Mouse (Mus musculus): ENCODE results near the gene Eml6. TPM values are rescaled to one million over a fixed set of nuclear protein-coding genes. Genes with fewer than 3 reads are reported as not detected.

Gene Eml6
- polyA plus RNA-seq, 1 experiment from 2014 or later: 0.13 TPM

- Histone ChIP-seq H3K4me2 (ENCODE audit: low read depth, low read length) (peak overlapping the region; percentile 10; the same call in 1 of the 2 replicates), H3K27me3 (ENCODE audit: insufficient read depth, low read length) (no peaks in the 10 kb centered on the region), H3K27ac (ENCODE audit: low read depth) (peak overlapping the region; percentile 87), H3K9ac (replicated peaks) (no peak overlapping the region), H3K4me3 (ENCODE audit: low read depth, low read length) (no peak overlapping the region), H3K36me3 (replicated peaks; ENCODE audit: insufficient read depth, low read length) (no peaks in the 10 kb centered on the region), H3K4me1 (ENCODE audit: insufficient read depth) (no peaks in the 10 kb centered on the region), H3K9me3 (ENCODE audit: low read length) (no peaks in the 10 kb centered on the region)
- peak; percentile 99 for ATAC-seq
- DNase-seq: peak; percentile 60
- 52% methylated on average over 3 of the region's 3 CpGs for WGBS (ENCODE audit: insufficient replicate concordance)
- TF ChIP-seq EP300 (IDR thresholded peaks at IDR 0.05; ENCODE audit: low read depth) (peak; percentile 98), CTCF (IDR thresholded peaks at IDR 0.05; ENCODE audit: low read depth) (no peak)
These were observed 210.6 kb downstream of the Eml6 start for GRCm38 (mm10) chr11:29815261-29815660.

- WGBS (ENCODE audit: insufficient replicate concordance): 81% methylated on average over 1 of the region's 1 CpGs
These were observed 212.6 kb downstream of the Eml6 start for GRCm38 (mm10) chr11:29813267-29813666.

DNA sequence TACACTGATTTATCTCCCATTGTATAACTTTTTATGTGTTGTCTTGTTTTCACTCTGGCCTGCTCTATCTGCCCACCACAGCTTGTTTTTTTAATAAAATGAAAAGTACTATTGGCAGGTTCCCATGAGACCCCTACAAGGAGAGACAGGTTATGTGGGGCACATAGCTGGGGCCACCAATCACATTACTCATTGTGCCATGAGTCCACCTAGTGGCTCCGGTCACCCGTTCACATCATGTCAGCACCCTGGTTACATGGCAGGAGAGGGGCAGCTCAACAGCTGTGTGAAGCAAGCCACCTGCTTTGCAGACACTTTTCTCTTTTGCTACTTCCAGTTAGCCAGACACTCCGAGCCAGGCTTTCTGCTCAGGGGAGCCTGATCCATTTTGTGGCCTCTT is 213.4 kb downstream of the Eml6 start:
- 75% methylated on average over 3 of the region's 3 CpGs for WGBS (ENCODE audit: insufficient replicate concordance)
- H3K4me1 ChIP-seq (ENCODE audit: insufficient read depth): peaks cover 9% of the 10 kb centered on the region
- no peak overlapping the region for H3K27ac ChIP-seq (ENCODE audit: low read depth)

More at GRCm38 (mm10) chr11:29813267-29813666, 212.6 kb downstream of the Eml6 start:
- Histone ChIP-seq H3K36me3 (replicated peaks; ENCODE audit: insufficient read depth, low read length) (no peaks in the 10 kb centered on the region), H3K4me1 (ENCODE audit: insufficient read depth) (peaks cover 5% of the 10 kb centered on the region), H3K27ac (ENCODE audit: low read depth) (no peak overlapping the region), H3K9me3 (ENCODE audit: low read length) (no peaks in the 10 kb centered on the region), H3K27me3 (ENCODE audit: insufficient read depth, low read length) (no peaks in the 10 kb centered on the region), H3K4me3 (ENCODE audit: low read depth, low read length) (no peak overlapping the region), H3K4me2 (ENCODE audit: low read depth, low read length) (no peak overlapping the region), H3K9ac (replicated peaks) (no peak overlapping the region)
- DNase-seq (no peak), ATAC-seq (no peak)
- TF ChIP-seq EP300 (IDR thresholded peaks at IDR 0.05; ENCODE audit: low read depth) (no peak), CTCF (IDR thresholded peaks at IDR 0.05; ENCODE audit: low read depth) (no peak)

GRCm38 (mm10) chr11:29810324-29810723 is 215.5 kb downstream of the Eml6 start:
- Histone ChIP-seq H3K4me3 (ENCODE audit: low read depth, low read length) (no peak overlapping the region), H3K4me1 (ENCODE audit: insufficient read depth) (peaks cover 9% of the 10 kb centered on the region), H3K36me3 (replicated peaks; ENCODE audit: insufficient read depth, low read length) (no peaks in the 10 kb centered on the region), H3K27me3 (ENCODE audit: insufficient read depth, low read length) (no peaks in the 10 kb centered on the region), H3K9ac (replicated peaks) (no peak overlapping the region), H3K9me3 (ENCODE audit: low read length) (no peaks in the 10 kb centered on the region), H3K27ac (ENCODE audit: low read depth) (no peak overlapping the region), H3K4me2 (ENCODE audit: low read depth, low read length) (no peak overlapping the region)
- ATAC-seq (no peak), DNase-seq (no peak)
- WGBS (ENCODE audit: insufficient replicate concordance): 62% methylated on average over 3 of the region's 3 CpGs
- no peak for TF ChIP-seq EP300 (IDR thresholded peaks at IDR 0.05; ENCODE audit: low read depth)
- TF ChIP-seq CTCF (IDR thresholded peaks at IDR 0.05; ENCODE audit: low read depth): no peak

More for the DNA sequence above, 213.4 kb downstream of the Eml6 start:
- H3K4me3 ChIP-seq (ENCODE audit: low read depth, low read length): no peak overlapping the region
- TF ChIP-seq EP300 (IDR thresholded peaks at IDR 0.05; ENCODE audit: low read depth): no peak
- TF ChIP-seq CTCF (IDR thresholded peaks at IDR 0.05; ENCODE audit: low read depth): 0 out of 2 replicates have a peak, but pooled peaks have one; percentile 10
- H3K36me3 ChIP-seq (replicated peaks; ENCODE audit: insufficient read depth, low read length): no peaks in the 10 kb centered on the region
- DNase-seq (no peak), ATAC-seq (no peak)
- no peak overlapping the region for H3K4me2 ChIP-seq (ENCODE audit: low read depth, low read length)
- no peaks in the 10 kb centered on the region for H3K9me3 ChIP-seq (ENCODE audit: low read length)
- no peak overlapping the region for H3K9ac ChIP-seq (replicated peaks)
- H3K27me3 ChIP-seq (ENCODE audit: insufficient read depth, low read length): no peaks in the 10 kb centered on the region

DNA sequence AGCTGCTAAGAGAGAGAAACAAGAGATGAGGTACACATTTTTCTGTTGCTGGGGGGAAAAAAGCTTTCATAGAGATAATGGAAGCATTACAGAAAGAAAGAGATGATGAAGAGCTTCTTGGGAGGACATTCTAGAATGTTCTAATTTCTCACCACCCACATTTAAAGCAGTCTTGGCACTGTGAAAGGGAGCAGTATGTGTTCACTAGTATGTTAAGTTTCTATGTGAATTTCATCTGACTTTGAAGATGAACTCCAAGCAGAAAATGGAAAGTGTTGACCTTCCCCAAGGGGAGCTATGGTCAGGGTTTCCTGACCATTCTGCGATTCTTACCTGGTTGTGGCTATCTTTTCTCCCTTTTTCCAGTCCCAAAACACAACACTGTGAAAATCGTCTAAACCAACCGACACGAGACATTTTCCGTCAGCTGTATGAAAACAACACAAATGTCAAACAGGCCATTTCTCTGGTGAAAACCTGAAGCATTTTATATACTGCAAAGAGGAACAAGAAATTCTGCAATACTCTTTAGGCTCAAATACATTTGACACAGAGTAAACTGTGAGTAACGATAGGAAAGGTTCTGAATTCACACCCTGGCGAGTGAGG is 216.7 kb downstream of the Eml6 start:
- no peak overlapping the region for H3K9ac ChIP-seq (replicated peaks)
- H3K4me3 ChIP-seq (ENCODE audit: low read depth, low read length): no peak overlapping the region
- H3K4me2 ChIP-seq (ENCODE audit: low read depth, low read length): no peak overlapping the region
- no peaks in the 10 kb centered on the region for H3K27me3 ChIP-seq (ENCODE audit: insufficient read depth, low read length)
- no peak for TF ChIP-seq CTCF (IDR thresholded peaks at IDR 0.05; ENCODE audit: low read depth)
- no peak for TF ChIP-seq EP300 (IDR thresholded peaks at IDR 0.05; ENCODE audit: low read depth)
- WGBS (ENCODE audit: insufficient replicate concordance): 71% methylated on average over 7 of the region's 7 CpGs
- ATAC-seq: no peak
- H3K4me1 ChIP-seq (ENCODE audit: insufficient read depth): peaks cover 9% of the 10 kb centered on the region
- no peaks in the 10 kb centered on the region for H3K9me3 ChIP-seq (ENCODE audit: low read length)
- no peak for DNase-seq
- peak overlapping the region; percentile 7; the same call in 1 of the 2 replicates for H3K27ac ChIP-seq (ENCODE audit: low read depth)
- no peaks in the 10 kb centered on the region for H3K36me3 ChIP-seq (replicated peaks; ENCODE audit: insufficient read depth, low read length)

GRCm38 (mm10) chr11:29808173-29808980 is 217.5 kb downstream of the Eml6 start:
- H3K4me2 ChIP-seq (ENCODE audit: low read depth, low read length): no peak overlapping the region
- H3K27me3 ChIP-seq (ENCODE audit: insufficient read depth, low read length): no peaks in the 10 kb centered on the region
- H3K9ac ChIP-seq (replicated peaks): no peak overlapping the region
- ATAC-seq (peak; percentile 94), DNase-seq (peak; percentile 57)
- no peaks in the 10 kb centered on the region for H3K36me3 ChIP-seq (replicated peaks; ENCODE audit: insufficient read depth, low read length)
- peaks cover 9% of the 10 kb centered on the region for H3K4me1 ChIP-seq (ENCODE audit: insufficient read depth)
- H3K4me3 ChIP-seq (ENCODE audit: low read depth, low read length): no peak overlapping the region
- TF ChIP-seq CTCF (IDR thresholded peaks at IDR 0.05; ENCODE audit: low read depth) (no peak), EP300 (IDR thresholded peaks at IDR 0.05; ENCODE audit: low read depth) (no peak)
- no peaks in the 10 kb centered on the region for H3K9me3 ChIP-seq (ENCODE audit: low read length)
- 19% methylated on average over 9 of the region's 9 CpGs for WGBS (ENCODE audit: insufficient replicate concordance)
- H3K27ac ChIP-seq (ENCODE audit: low read depth): peak overlapping the region; percentile 7; the same call in 1 of the 2 replicates
